Mouse (Mus musculus): ENCODE results near the gene Fance. TPM values are rescaled to one million over a fixed set of nuclear protein-coding genes. Genes with fewer than 3 reads are reported as not detected.
A peak's percentile ranks its signal among the peaks of the same experiment; 100 is the strongest.

The Fance gene
- polyA plus RNA-seq, 1 experiment from 2014 or later: 28.3 TPM

GRCm38 (mm10) chr17:28280423-28280800 lies 32.9 kb upstream of the Fance start:
- H3K27me3 ChIP-seq: no peaks in the 10 kb centered on the region
- WGBS: 71% methylated on average over 7 of the region's 7 CpGs
- ATAC-seq (ENCODE audit: low FRiP score): no peak
- no peaks in the 10 kb centered on the region for H3K9me3 ChIP-seq (replicated peaks)
- H3K4me2 ChIP-seq (replicated peaks): no peak overlapping the region
- H3K4me1 ChIP-seq: peaks cover 45% of the 10 kb centered on the region
- no peaks in the 10 kb centered on the region for H3K36me3 ChIP-seq
- H3K27ac ChIP-seq: no peak overlapping the region
- H3K4me3 ChIP-seq: no peak overlapping the region
- H3K9ac ChIP-seq: no peak overlapping the region

- H3K9ac ChIP-seq: no peak overlapping the region
- no peaks in the 10 kb centered on the region for H3K36me3 ChIP-seq
- H3K27ac ChIP-seq: no peak overlapping the region
- 0 out of 2 replicates have a peak, but pooled peaks have one; percentile 35 for ATAC-seq (ENCODE audit: low FRiP score)
- no peak overlapping the region for H3K4me2 ChIP-seq (replicated peaks)
- H3K27me3 ChIP-seq: no peaks in the 10 kb centered on the region
- peaks cover 50% of the 10 kb centered on the region for H3K4me1 ChIP-seq
- no peak overlapping the region for H3K4me3 ChIP-seq
- H3K9me3 ChIP-seq (replicated peaks): no peaks in the 10 kb centered on the region
- WGBS: 53% methylated on average over 5 of the region's 5 CpGs
These were observed 32.4 kb upstream of the Fance start for GRCm38 (mm10) chr17:28280831-28281377.

- no peak overlapping the region for H3K27ac ChIP-seq
- H3K9me3 ChIP-seq (replicated peaks): no peaks in the 10 kb centered on the region
- peaks cover 54% of the 10 kb centered on the region for H3K4me1 ChIP-seq
- no peaks in the 10 kb centered on the region for H3K36me3 ChIP-seq
- no peak overlapping the region for H3K4me3 ChIP-seq
- no peak for ATAC-seq (ENCODE audit: low FRiP score)
- no peak overlapping the region for H3K4me2 ChIP-seq (replicated peaks)
- H3K27me3 ChIP-seq: no peaks in the 10 kb centered on the region
- 91% methylated on average over 7 of the region's 7 CpGs for WGBS
- H3K9ac ChIP-seq: no peak overlapping the region
These were observed 31.4 kb upstream of the Fance start for GRCm38 (mm10) chr17:28281866-28282441.

- H3K4me1 ChIP-seq: peaks cover 53% of the 10 kb centered on the region
- H3K9ac ChIP-seq: no peak overlapping the region
- WGBS: 92% methylated on average over 10 of the region's 10 CpGs
- H3K27me3 ChIP-seq: no peaks in the 10 kb centered on the region
- no peaks in the 10 kb centered on the region for H3K9me3 ChIP-seq (replicated peaks)
- H3K4me3 ChIP-seq: no peak overlapping the region
- no peak for ATAC-seq (ENCODE audit: low FRiP score)
- no peak overlapping the region for H3K4me2 ChIP-seq (replicated peaks)
- no peaks in the 10 kb centered on the region for H3K36me3 ChIP-seq
- H3K27ac ChIP-seq: no peak overlapping the region
These were observed 30.1 kb upstream of the Fance start for GRCm38 (mm10) chr17:28283199-28283598.

GRCm38 (mm10) chr17:28286133-28286532 lies 27.2 kb upstream of the Fance start:
- Histone ChIP-seq H3K4me3 (no peak overlapping the region), H3K4me1 (peaks cover 31% of the 10 kb centered on the region), H3K36me3 (0 out of 2 replicates have a peak, but pooled peaks cover 5% of the 10 kb centered on the region), H3K4me2 (replicated peaks) (no peak overlapping the region), H3K9ac (peak overlapping the region; percentile 2; the same call in 1 of the 2 replicates), H3K27ac (no peak overlapping the region; the same call in 1 of the 2 replicates), H3K9me3 (replicated peaks) (no peaks in the 10 kb centered on the region), H3K27me3 (no peaks in the 10 kb centered on the region)
- no peak for ATAC-seq (ENCODE audit: low FRiP score)
- WGBS: 74% methylated on average over 10 of the region's 10 CpGs

GRCm38 (mm10) chr17:28286964-28287363 lies 26.4 kb upstream of the Fance start:
- H3K4me2 ChIP-seq (replicated peaks): no peak overlapping the region
- no peak overlapping the region for H3K27ac ChIP-seq
- no peaks in the 10 kb centered on the region for H3K27me3 ChIP-seq
- H3K36me3 ChIP-seq: 0 out of 2 replicates have a peak, but pooled peaks cover 5% of the 10 kb centered on the region
- H3K9ac ChIP-seq: no peak overlapping the region
- 42% methylated on average over 5 of the region's 5 CpGs for WGBS
- H3K4me3 ChIP-seq: no peak overlapping the region
- peak; percentile 9; the same call in 1 of the 2 replicates for ATAC-seq (ENCODE audit: low FRiP score)
- H3K9me3 ChIP-seq (replicated peaks): no peaks in the 10 kb centered on the region
- peaks cover 23% of the 10 kb centered on the region for H3K4me1 ChIP-seq

DNA sequence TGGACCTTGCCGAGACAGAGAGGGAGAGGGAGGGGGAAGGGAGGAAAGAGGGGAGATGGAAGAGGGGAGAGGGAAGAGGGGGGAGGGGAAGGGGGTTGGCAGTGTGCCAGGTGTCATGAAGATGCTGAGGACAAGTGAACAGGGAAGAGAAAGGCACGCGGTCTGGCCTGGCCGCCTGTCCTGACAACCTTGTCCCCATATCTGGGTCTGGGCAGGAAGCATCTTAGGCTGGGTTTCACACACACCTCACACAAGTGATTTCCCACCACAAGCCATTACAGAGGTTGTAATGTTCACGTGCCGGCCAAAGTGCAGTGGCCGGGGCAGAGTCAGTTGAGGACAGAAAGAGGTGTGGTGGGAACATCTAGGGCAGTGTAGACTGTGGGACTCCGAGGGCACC lies 25.7 kb upstream of the Fance start:
- Histone ChIP-seq H3K4me3 (no peak overlapping the region), H3K9me3 (replicated peaks) (no peaks in the 10 kb centered on the region), H3K9ac (no peak overlapping the region), H3K27ac (no peak overlapping the region), H3K4me2 (replicated peaks) (no peak overlapping the region), H3K4me1 (peaks cover 23% of the 10 kb centered on the region), H3K27me3 (no peaks in the 10 kb centered on the region), H3K36me3 (0 out of 2 replicates have a peak, but pooled peaks cover 5% of the 10 kb centered on the region)
- ATAC-seq (ENCODE audit: low FRiP score): no peak
- 80% methylated on average over 8 of the region's 8 CpGs for WGBS

GRCm38 (mm10) chr17:28287980-28288379 lies 25.3 kb upstream of the Fance start:
- no peak overlapping the region for H3K9ac ChIP-seq
- ATAC-seq (ENCODE audit: low FRiP score): no peak
- H3K36me3 ChIP-seq: 0 out of 2 replicates have a peak, but pooled peaks cover 5% of the 10 kb centered on the region
- no peak overlapping the region for H3K4me3 ChIP-seq
- WGBS: 73% methylated on average over 5 of the region's 5 CpGs
- peaks cover 23% of the 10 kb centered on the region for H3K4me1 ChIP-seq
- no peaks in the 10 kb centered on the region for H3K27me3 ChIP-seq
- H3K27ac ChIP-seq: no peak overlapping the region
- H3K9me3 ChIP-seq (replicated peaks): no peaks in the 10 kb centered on the region
- H3K4me2 ChIP-seq (replicated peaks): no peak overlapping the region

DNA sequence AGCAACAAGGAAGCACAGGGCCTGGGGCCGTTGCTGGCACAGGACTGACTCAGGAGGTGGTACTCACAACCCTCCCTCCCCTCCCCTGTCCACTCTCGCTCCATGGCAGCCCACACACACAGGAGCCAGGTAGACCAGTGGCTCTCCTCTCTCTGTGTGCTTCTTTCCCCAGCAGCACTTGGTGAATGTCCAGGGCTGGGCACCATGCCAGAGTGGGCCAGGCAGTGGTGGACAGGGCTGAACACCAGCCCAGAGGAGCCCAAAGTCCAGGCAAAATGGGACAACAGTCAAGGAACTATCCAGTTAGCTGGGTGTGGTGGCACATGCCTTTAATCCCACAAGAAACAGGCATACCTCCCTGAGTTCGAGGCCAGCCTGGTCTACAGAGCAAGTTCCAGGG lies 23.1 kb upstream of the Fance start:
- H3K9ac ChIP-seq: no peak overlapping the region
- H3K36me3 ChIP-seq: 0 out of 2 replicates have a peak, but pooled peaks cover 5% of the 10 kb centered on the region
- peaks cover 35% of the 10 kb centered on the region for H3K4me1 ChIP-seq
- H3K4me3 ChIP-seq: no peak overlapping the region
- no peaks in the 10 kb centered on the region for H3K27me3 ChIP-seq
- H3K4me2 ChIP-seq (replicated peaks): no peak overlapping the region
- no peak overlapping the region for H3K27ac ChIP-seq
- 81% methylated on average over 3 of the region's 3 CpGs for WGBS
- ATAC-seq (ENCODE audit: low FRiP score): no peak
- no peaks in the 10 kb centered on the region for H3K9me3 ChIP-seq (replicated peaks)

DNA sequence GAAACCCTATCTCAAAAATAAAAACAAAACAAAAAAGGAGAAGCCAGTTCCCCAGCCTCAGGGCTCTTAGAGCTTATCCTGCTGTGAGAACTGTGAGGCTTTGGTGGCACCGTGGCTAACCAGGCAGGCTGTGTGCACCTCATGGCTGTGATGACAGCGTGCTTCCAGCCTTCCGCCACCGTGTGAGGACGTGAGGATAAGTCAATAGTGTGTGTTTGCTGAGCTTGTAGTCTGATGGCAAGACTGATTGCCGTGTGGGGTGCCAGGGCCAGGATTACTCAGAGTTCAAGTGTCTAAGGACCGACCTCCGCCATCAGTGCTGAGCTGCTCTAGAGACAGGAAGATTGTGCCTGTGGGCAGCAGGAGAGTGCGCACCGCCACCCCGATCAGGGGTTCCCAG lies 22.6 kb upstream of the Fance start:
- Histone ChIP-seq H3K9me3 (replicated peaks) (no peaks in the 10 kb centered on the region), H3K27ac (no peak overlapping the region), H3K9ac (no peak overlapping the region), H3K36me3 (0 out of 2 replicates have a peak, but pooled peaks cover 5% of the 10 kb centered on the region), H3K4me1 (peaks cover 33% of the 10 kb centered on the region), H3K27me3 (no peaks in the 10 kb centered on the region), H3K4me3 (no peak overlapping the region), H3K4me2 (replicated peaks) (no peak overlapping the region)
- ATAC-seq (ENCODE audit: low FRiP score): no peak
- 84% methylated on average over 11 of the region's 11 CpGs for WGBS

GRCm38 (mm10) chr17:28291346-28291745 lies 22.0 kb upstream of the Fance start:
- H3K9me3 ChIP-seq (replicated peaks): no peaks in the 10 kb centered on the region
- H3K4me1 ChIP-seq: peaks cover 27% of the 10 kb centered on the region
- 86% methylated on average over 7 of the region's 7 CpGs for whole genome bisulfite sequencing
- H3K27ac ChIP-seq: no peak overlapping the region
- ATAC-seq (ENCODE audit: low FRiP score): no peak
- H3K27me3 ChIP-seq: no peaks in the 10 kb centered on the region
- H3K4me3 ChIP-seq: no peak overlapping the region
- H3K4me2 ChIP-seq (replicated peaks): no peak overlapping the region
- 0 out of 2 replicates have a peak, but pooled peaks cover 5% of the 10 kb centered on the region for H3K36me3 ChIP-seq
- H3K9ac ChIP-seq: no peak overlapping the region

DNA sequence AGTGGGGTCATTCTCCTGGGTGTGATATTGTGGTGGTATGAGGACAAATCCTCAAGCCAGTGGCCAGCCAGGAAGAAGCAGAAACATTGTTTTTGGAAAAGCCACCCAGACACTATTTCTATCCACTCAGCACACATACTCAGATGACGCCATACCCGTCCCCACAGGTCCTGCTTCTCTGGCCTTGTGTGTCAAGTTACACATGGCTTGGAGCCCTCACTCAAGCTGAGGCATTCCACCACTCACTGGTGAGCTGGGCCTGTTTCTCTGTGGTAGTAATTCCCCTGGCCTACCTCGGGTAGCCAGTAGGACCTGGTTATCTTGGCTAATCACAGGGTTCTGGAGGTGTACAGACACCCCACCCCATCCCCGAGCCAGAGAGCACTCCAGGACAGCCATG lies 19.6 kb upstream of the Fance start:
- H3K36me3 ChIP-seq: 0 out of 2 replicates have a peak, but pooled peaks cover 5% of the 10 kb centered on the region
- H3K9me3 ChIP-seq (replicated peaks): no peaks in the 10 kb centered on the region
- peak overlapping the region; percentile 13; the same call in 1 of the 2 replicates for H3K9ac ChIP-seq
- WGBS: 77% methylated on average over 4 of the region's 4 CpGs
- ATAC-seq (ENCODE audit: low FRiP score): no peak
- H3K4me1 ChIP-seq: peaks cover 22% of the 10 kb centered on the region
- H3K4me3 ChIP-seq: no peak overlapping the region
- no peaks in the 10 kb centered on the region for H3K27me3 ChIP-seq
- no peak overlapping the region for H3K4me2 ChIP-seq (replicated peaks)
- peak overlapping the region; percentile 44; the same call in 1 of the 2 replicates for H3K27ac ChIP-seq
